Mouse (Mus musculus): Measurements from ENCODE around the gene Emsy.

Emsy gene

DNA sequence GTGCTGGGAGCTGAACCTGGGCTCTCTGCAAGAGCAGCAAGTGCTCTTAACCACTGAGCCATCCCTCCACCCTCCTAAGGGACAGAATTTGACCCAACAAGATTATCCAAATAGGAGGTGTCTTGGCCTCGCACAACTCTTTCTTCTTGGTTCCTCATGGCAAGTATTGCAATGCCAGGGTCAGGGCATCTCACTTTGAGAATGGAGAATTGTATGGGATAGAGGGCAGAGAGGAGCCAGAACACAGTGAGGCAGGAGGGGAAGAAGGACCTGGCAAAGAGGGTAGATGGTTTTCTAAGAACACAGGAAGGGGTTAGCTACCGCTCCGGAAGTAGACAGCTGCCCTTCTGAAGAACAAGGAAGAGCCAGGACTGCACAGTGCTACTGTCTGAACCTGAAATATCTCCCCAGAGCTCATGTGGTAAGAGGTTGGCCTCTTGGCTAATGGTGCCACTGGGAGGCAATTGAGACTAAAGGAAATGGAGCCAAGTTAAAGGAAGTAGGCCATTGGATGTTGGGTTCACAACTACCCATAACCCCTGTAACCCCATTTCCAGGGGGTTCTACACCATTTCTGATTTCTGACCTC lies 80.8 kb downstream of the Emsy start:
- DNase-seq (ENCODE audit: low spot score) = no peak

DNA sequence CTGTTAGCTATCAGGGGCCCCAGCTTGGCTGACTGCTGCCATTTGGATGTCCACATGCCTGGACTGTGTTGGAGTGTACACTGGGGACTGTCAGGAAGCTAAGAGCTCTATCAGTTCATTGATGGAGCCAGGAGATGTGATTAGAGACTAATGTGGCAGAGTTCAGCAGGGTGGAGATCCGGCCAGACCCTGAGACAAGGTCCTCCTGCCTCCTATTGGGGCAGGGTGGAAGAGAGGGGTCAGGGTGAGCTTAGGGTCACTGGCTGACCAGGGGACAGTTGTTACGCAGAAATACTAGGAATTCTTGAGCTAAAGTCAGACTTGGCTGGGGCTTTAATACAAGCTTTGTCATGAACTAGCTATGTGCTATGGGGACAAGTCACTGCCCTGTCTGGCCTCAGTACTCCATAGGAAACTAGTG lies 81.8 kb downstream of the Emsy start:
- DNase-seq (ENCODE audit: low spot score) = no peak

DNA sequence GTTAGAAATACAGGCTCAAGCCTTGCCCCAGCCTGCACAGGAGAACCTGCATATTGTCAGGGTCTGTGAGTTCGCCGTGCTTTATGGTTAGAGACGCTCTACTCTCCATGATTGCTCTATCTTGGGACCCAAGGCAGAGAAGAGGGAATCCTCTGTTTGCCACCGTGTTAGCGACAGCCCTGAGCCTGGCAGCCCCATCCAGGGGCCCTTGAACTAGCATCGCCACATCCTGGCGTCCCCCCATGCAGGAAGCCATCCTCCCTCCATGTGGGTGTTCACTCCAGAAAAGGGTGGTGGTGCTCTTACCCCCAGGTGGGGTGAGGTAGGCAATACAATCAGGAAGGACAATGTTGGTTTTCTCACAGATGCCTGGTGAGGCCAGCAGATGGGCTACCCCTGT lies 82.3 kb downstream of the Emsy start:
- no peak for DNase-seq (ENCODE audit: low spot score)

DNA sequence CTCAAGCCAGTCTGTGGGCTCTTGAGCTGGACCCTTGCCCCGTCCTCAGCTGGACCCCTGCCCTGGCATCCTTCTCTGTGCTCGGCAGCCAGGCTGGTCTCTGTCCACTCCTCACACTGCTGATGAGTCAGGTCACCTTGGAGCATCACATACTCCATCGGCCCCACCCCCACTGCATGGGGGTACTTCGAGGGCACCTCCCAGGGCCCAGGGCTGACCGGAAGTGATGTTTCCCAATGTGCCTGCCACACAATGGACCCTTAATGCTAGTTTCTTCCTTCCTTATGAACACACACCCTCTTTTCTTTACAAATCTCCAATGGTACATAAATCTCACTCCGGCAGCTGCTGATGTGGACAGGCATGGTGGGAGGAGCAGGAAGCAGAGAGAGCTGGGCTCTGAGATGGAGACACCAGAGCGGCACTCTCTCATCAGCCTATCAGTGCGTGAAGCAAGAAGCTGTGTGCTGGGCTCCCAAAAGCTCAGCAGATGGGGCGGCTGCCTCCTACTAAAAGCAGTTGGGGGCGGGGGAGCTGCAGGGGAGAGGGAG lies 83.3 kb downstream of the Emsy start:
- DNase-seq (ENCODE audit: low spot score) = peak; percentile 56

DNA sequence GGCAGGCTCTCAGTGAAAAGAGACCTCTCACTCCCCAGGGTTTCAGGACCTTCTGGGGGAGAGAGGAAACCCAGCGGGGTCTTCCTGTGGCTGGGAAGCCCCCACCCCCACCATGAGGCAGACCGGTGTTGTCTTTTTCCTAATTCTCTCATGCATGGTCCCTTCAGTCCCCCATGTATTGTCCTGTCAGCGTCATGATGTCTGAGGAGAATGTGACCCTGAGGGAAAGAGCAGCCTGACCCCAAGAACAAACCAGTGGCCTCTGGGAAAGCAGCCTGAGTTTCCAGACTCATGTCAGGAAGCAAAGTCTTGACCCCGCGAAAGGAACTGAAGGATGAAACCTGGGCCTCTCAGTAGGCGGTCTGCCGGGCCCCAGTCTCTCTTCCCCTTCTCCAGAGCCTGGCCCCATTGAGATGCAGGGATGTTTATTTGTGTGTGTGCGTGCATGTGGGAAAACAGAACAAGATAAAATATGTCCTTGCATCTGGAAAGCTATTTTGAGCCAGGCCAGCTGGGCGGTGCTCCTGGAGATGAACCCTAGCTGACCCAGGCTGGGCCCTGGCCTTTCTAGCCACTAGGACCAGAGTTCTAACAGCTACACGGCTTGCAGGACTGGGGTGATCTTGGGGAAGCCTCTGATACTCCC lies 84.2 kb downstream of the Emsy start:
- DNase-seq (ENCODE audit: low spot score) = peak; percentile 55

DNA sequence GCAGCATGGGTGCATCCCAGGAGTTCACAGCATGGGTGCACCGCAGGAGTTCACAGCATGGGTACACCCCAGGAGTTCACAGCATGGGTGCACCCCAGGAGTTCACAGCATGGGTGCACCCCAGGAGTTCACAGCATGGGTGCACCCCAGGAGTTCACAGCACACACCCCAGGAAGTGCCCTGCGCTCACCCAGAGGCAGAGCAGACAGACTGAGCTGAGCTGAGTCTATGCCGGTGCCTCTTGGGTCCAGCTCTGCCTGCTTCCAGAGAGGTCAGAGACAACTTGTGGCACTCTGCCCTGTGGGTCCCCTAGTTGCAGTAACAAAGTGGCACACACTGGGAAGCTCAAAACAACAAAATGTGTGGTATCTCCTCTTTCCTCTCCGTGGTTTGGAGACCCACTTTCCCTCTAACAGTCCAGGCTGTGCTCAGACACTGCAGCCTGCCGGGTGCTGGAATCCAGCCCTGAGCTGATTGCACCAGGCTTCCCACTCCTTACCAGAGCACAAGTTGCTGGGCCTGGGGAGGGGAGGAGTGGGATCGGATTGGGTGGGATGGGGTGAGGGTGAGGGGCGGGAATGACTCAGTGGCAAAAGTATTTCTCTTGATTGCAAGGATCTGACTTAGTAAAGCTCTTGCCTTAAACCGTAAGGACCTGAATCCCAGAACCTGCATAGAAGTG lies 85.6 kb downstream of the Emsy start:
- DNase-seq (ENCODE audit: low spot score) = no peak

DNA sequence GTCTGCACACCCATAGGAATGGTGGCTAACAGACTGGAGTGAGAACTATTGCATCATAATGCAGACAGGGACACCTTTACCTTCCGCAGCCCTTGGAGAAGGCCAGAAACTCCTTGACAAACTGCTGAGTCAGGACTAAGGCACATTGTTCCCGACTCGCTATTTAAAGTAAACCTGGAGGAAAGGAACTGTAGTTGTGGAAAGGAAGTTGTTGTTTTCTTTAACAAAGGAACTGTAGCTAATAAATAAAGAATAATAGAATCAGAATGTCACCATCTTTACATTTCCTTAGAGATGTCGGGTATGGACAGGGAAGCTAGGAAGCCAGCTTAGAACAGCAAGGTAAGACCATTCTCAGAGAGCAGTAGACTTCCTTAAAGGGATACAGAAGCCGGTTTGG lies 89.5 kb downstream of the Emsy start:
- no peak for DNase-seq (ENCODE audit: low spot score)

DNA sequence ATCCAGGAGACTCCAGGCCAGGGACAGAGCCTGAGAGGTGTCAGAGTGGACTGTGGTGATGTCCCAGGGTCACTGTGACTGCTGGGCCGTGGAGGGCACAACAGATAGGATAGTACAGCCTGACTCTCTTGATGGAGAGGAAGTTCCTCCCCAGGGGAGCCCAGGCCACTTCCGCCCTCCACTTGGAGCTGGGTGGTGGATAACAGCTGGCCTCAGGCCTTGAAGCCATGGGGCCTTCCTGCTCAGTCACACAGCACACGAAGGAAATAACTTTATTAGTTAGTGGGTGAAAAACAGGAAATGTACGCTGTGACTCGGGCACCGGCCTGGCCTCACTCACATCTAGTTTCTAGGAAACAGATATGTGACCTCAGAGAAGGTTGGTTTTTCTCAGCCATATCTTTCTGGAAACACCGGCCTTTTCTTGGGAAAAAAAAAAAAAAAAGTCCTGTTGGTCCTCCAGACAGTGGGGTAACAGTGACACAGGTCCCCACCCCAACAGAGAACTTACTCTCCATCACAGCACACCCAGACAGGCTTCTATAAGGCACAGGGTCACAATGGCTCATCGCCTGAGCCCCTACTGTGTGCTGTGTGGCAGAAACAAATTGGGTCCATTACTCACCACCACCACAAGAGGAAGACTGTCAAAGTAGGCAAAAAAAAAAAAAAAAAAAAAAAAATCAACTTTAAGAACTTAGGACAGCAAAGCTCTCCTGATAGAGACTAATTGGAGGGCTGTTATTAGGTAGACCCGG lies 91.8 kb downstream of the Emsy start:
- DNase-seq (ENCODE audit: low spot score) = no peak

DNA sequence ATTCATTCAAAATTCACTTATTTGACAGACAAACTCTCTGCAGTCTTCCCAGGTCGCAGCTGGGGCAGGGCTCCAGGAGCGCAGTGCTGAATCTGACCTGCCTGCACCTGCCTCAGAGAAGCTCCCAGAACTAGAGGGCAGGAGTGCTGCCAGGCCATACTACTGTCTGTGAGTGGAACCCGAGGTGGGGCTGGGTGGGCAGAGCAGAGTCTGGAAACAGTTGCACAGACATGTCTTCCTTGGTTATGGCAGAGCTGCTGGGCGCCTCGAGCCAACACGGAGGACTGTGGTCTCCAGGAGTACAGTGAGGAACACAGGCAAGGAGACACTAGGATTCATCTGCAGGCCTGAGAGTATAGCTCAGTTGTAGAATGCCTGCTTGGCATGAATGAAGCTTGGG lies 92.6 kb downstream of the Emsy start:
- DNase-seq (ENCODE audit: low spot score) = no peak

DNA sequence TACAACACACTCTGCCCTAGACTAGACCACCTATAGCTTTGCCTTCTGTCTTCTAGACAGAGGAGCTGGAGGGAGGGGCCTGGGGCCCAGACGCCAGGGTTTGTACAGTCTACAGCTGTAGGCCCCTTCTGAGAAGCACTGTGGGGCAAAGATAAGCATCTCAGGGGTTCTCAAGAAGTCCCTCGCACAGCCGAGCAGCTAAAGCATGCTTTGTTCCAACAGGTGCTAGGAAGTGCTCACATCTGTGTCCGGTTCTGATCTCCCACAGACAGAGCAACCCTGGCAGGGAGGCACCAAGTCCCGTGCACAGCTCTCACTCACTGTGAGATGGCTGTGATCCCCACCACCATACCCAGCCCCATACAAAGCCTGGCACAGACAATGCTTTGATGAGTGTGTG lies 93.6 kb downstream of the Emsy start:
- no peak for DNase-seq (ENCODE audit: low spot score)

DNA sequence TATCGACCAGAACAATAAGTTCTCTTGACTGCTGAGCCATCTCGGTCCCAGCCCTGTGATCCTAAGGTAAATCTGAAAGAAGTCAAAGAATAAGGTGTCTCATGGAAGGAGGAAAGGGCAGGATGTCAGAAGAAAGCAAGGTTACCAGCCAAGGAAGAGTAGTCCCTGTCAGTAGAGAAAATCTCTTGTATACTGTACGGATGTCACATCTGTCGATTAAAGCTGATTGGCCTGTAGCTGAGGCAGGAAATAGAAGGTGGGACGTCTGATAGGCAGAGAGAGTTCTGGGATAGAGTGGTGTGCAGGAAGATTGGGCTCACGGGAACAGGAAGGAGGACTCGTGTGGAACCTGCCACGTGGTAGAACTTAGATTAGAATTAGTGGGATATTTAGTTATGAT lies 94.4 kb downstream of the Emsy start:
- DNase-seq (ENCODE audit: low spot score) = no peak

DNA sequence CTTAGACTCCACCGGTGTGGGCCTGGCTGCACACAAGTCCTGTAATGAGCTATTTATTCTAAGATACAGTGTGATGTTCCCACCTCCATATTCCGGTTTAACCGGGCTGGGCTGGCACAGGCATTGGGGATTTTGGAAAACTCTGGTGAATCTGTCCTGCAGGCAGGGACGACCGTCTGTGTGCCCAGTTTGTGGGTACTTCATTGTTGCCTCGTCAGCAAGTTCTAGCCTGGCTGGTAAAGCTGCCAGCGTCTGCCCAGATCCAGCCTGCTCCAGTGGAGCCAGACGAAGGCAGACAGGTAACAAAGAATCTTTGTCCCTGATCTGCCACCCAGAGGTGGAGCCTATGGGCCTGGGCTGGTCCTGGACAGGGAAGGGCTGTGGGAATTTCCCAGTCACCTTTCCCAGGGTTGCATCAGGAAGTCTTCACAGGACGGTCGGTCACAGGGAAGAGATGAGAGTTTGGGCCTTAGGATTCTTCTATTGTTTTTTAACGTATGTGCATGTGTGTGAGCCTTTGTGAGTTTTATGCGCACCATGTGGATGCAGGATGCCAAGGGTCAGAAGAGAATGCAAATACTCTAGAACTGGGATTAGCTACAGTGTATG lies 94.9 kb downstream of the Emsy start:
- no peak for DNase-seq (ENCODE audit: low spot score)

DNA sequence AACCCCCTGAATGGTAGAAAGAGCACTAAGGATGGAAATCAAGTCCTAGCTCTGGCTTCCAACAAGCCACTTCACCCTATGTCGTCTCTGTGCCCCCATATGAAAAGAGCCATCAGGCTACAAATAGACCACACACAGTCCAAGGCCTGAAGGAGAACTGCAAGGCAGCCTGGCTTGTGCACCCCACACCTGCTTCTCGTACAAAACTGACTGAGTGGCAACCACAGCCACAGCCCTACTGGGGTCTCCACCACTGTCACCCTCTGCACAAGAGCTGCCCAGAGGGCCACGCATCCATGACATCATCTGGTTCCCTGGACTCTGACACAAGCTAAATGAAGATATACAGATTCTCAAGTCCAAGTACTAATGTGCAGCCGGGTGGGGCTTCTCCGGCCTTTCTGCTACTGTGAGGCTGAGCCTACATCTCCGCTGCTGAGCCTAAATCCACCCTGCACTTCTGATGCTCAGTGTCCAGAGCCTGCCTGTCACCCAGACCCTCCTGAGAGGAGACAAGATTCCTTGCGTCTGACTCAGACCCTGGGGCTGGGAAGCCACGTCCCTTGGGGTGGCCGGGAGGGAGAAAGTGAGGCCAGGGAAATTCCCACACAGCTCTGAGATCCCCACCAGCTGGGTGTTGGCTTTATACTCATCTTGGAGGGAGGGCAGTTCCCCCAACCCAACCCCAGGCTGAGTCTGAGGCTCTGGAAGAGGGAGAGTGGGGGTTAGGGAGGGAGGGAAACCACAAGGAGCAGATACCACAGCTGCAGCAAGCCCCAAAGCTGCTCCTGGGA lies 98.3 kb downstream of the Emsy start:
- no peak for DNase-seq (ENCODE audit: low spot score)

DNA sequence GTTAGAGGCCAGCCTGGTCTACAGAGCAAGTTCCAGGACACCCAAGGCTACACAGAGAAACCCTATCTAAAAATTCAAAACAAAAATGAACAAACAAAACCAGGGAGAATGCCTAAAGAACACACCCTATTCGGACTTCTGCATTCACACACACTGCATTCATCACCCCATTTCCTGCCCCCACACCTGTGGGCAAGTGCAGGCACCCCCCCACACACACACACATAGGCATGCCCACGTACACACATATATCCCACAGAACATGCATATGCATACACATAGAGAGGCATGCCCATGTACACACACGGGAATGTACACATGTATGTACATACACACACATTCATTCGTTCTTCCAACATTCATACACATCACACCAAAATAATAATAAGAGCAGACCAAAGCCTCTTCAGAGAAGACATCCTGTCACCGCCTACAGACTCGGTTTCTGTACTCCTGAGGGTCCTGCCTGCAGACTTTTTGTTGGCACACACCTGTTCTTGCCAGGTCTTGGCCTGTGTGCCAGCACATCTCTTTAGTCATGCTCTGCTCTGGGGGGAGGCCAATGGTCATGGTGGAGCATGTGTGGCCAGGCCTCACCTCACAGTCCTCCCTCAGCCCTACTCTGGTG lies 99.7 kb downstream of the Emsy start:
- DNase-seq (ENCODE audit: low spot score) = no peak

DNA sequence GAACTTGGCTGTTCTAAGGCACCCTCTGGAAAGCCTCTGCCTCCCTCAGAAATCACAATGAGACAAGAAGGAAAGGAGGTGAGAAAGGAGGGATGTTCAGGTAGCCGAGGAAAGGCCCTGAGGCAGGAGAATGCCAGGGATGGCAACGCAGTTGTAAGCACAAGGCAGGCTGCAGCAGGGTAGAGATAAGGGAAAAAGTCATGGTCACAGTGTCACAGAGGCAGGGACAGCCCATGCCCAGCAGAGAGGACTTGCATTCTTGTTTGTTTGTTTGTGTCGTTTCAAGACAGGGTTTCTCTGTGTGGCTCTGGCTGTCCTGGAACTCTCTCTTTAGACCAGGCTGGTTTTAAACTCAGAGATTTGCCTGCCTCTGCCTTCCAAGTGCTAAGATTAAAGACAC lies 105.5 kb downstream of the Emsy start:
- DNase-seq (ENCODE audit: low spot score) = no peak

DNA sequence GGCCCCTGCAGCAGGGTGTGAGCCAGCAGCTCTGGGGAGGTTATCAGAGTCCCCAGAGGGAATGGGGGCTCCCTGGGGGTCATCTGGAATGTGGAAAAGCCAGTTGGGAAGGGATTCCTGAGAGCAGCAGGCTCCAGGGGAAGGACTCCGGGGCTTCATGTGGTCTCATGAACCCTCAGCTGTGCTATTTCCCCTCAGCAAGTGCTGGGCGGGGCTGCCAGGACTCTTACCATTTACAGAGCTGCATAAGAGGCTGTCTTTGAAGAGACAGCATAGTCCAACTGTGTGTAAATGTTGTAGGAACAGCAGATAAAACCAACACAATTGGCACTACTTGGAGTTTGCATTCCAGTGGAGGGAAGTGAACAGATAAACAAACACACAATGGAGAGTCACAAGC lies 106.0 kb downstream of the Emsy start:
- no peak for DNase-seq (ENCODE audit: low spot score)

DNA sequence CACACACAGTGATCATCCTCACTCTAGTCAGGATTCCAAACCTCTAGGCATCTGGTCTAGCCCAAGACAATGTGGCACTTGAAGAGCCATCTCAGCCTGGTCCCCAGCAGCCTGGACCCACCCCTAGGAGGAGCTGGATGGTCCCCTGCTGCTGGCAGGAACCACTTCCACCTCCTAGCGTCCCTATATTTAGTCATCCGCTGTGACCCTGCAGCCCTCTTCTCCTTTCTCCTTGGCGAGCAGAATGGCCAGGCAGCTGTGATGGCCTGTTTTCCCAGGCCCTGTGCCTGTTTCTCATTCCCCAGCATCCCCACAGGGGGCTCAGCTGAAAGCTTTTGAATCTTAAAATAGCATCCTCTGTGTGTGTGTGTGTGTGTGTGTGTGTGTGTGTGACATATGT lies 107.7 kb downstream of the Emsy start:
- no peak for DNase-seq (ENCODE audit: low spot score)

DNA sequence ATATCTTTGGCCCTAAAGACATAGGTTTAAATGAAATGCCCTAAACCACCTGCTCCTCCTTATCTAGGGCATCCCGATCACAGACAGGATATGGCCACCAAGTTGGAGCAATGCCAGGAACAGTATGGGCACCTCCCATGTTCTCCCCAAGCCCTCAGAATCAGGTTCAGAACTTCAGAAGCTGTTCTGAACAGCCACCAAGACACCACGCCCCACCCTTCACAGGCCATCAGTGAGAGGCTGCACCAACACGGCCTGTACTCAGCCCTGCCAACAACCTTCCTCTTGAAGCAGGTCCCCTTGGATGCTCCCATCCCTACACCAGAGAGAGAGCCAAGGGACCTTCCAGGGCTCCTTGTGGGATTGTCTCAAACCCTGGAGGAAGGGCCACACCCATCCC lies 112.0 kb downstream of the Emsy start:
- no peak for DNase-seq (ENCODE audit: low spot score)

DNA sequence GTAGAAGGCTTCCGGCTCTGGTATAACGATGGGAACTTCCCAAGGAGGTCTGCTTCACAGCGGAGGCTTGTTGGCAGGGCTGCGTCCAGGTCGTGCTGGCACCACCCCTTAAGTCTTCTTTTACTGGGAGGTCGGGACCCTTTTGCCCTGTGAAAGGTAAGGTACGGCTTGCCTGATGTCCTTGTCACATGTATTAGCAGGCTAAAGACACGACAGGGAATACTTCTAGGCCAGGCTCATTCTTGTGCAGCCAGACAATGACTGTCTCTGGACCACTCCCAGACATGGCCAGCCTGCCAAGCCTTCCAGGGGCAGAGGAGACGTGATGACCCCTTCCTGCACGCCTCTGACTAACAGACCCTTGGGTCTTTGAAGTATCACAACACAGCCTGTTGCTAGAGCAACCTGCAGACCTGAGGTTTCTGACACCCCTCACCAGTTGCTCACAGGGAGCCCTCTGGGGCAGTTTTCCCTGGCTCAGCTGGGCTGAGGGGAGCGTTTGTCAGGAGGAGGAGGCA lies 112.7 kb downstream of the Emsy start:
- no peak for DNase-seq (ENCODE audit: low spot score)

DNA sequence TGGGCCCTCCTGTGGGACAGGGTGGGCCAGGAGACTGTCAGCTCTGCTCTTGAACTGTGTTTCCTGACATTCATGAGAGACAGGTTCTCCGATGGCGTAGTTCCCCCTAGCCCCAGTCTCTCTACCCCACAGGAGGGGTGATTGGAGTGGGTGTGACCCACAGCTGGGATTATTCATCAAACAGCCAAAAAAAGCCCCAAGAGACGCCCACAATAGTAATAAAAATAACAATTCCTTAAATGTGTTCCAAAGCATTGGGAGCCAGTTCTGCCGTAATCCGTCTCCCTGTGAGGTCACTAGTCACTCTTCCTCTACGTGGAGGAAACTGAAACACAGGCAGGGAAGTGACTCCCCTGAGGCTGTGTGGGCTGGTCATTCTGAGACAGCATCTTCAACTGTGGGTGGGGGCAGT lies 113.8 kb downstream of the Emsy start:
- DNase-seq (ENCODE audit: low spot score) = no peak

DNA sequence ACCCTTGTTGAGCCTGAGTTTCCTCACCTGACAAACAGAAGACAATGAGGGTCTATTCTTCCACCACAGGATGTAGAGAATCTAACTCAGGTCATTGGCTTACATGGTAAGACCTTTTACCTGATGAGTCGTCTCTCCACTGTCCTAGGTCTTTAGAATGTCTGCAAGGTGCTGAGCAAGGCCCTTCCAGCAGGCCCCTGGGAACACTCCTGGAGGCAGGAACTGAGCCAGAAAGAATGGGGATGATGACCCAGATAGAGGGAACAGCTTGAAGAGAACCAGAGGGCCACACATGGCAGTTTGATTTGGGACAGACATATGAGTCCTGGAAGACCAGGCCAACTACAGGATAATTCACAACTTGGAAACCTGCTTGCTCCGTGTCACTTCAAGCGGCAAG lies 114.3 kb downstream of the Emsy start:
- no peak for DNase-seq (ENCODE audit: low spot score)
